Mouse (Mus musculus): ENCODE results near the gene Galc.

Galc gene

DNA sequence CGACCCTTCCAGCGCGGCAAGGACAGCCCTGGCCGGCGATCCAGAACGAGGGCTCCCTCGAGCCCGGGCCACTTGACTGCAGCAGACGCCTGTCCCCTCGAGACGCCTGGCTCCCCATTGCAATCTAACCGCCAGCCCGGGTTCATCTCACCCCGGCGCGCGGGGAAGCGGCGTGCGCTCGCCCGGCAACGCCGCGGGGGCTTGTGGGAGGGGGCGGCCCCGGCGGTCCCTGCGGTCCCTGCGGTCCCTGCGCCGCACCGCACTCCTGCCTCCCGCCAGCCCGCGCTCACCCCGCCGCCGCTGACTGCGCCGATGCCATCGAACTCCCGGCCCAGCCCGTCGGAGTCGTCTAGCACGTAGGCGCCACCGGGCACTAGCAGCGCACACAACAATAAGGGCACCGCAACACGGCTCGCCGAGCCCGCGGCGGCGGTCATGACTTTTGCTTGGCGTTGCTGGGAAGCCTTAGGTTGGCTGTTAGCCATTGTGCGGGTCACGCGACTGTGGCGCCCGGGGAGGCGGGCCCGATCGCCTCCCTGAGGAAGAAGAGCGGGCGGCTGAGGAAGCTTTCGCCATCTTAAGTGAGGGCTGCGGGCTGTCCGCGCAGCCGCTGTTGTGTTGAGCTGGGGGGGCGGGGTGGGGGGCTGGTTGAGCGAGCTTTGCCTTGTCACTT lies at the start of gene Galc:
Galc (minus strand) TSS at position 615 of the 673 bp plus-strand sequence.
- no peak for DNase-seq (ENCODE audit: extremely low read depth, low read depth, low spot score)

DNA sequence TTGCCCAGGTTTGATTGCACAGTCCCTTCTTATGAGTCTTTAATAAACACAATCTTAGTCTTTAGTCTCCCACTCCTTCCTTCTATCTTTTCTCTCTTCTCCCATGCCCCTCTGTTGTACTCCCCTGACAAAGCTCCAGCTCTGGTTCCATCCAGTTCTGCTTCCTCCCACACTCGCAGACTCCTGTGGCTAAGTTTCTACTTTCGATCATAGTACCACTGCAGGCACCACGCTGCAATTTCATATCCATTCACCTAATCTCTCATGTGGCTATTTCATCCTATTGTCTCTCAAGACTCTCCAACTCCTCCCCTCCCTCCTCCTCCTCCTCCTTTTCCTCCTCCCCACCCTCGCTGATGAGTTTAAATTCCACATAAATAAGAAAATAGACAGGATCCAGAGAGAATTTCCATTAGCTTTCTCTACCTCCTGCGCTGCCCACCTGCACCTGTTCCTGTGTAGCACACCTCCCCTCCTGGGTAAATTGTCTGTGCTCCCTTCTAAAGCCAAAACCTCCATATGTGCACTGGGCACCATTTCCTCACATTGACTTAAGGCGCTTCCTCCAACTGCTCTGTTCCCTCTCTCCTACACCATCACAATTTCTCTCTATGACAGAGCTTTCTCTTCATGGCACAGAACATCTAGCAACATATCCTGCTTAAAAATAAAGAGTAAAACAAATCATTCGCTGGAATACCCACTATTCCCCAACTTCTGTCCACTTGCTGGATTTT lies 48.1 kb upstream of the Galc start:
- DNase-seq (ENCODE audit: extremely low read depth, low read depth, low spot score): no peak

DNA sequence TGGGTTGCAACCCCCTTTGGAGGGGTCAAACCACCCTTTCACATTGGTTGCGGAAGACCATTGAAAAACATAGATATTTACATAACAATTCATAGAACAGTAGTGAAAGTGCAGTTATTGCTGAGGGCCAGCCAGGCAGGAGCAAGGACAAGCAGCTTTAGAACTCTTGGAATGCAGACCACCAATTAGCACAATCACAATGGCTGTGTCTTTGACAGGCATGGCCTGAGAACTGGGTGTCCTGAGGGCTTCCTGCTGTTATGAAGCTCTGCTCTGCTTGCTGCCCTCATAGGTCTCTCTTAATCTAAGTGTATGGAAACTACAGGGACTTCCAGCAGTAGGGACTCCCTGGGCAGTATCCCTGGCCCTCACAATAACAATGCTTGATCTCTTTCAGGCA lies 43.8 kb upstream of the Galc start:
- DNase-seq (ENCODE audit: extremely low read depth, low read depth, low spot score): no peak

DNA sequence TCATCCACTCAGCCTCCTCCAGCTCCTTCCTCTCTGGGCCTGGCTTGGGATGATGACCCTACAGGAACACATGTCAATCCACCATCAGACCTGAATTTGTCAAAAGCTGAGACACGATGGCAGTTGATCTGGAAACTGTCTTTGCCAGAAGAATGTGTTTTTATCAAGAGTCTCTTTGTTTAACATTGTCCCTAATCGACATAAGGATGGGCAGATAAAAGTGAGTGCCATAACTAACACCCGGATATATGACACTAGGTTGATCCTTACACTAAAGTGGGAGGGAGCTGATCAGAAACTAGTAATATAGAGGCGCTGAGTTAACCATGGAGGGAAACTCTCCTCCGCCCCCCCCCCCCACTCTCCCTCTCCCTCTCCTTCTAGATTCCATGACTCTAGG lies 42.7 kb upstream of the Galc start:
- DNase-seq (ENCODE audit: extremely low read depth, low read depth, low spot score): no peak

DNA sequence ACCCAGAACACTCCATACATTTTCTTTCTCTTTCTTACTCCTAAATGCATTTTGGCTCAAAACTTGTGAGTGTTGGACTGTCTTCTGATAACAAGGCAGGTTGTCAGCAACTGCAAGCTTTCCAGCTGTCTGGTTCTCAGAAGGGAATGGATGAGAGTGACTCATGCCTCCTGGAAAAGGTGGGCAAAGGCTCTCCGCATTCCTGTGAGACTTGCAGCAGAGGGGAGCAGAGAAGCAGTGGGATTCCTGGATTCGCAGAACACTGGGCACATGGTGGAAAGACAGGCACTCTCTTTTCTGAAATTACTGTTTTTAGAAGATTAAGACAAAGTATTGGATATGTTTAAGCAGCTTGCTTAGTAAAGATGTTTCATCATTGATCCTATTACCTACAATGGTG lies 35.0 kb upstream of the Galc start:
- DNase-seq (ENCODE audit: extremely low read depth, low read depth, low spot score): no peak

DNA sequence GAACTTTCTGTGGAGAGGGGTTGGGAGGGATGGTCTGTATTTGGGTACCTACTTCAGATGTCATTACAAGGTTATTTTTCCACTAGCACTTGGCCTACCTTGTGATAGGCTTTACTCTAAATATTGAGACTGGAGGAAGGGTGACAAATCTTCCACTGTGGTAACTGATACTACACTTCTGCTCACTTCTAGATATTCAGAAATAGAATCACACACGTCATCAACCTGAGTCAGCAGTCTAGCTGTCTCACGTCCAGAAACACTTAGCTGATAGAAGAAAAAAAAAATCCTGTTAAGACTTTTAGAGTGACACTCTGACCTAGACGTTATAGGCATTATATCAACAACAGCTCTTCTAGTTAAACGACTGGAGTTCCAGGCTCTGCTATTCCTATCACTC lies 33.0 kb upstream of the Galc start:
- no peak for DNase-seq (ENCODE audit: extremely low read depth, low read depth, low spot score)

DNA sequence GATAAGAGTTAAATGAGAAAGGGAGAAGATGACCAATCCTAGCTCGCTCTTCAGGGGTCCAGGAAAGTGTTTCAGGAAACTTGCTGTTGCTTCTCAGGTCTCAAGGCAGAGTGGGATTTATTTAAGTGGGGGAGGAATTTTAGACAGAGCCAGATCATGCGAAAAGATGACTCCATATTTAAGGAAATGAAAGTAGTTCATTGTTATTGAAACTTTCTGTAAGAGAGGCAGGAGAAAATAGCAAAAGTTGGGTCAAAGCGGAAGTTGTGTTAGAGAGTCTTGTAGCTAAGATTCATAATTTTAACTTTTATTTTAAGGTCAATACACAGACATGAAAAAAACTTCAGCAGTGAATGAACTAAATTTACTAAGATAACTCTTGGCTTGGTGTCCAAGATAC lies 31.2 kb upstream of the Galc start:
- DNase-seq (ENCODE audit: extremely low read depth, low read depth, low spot score): no peak

DNA sequence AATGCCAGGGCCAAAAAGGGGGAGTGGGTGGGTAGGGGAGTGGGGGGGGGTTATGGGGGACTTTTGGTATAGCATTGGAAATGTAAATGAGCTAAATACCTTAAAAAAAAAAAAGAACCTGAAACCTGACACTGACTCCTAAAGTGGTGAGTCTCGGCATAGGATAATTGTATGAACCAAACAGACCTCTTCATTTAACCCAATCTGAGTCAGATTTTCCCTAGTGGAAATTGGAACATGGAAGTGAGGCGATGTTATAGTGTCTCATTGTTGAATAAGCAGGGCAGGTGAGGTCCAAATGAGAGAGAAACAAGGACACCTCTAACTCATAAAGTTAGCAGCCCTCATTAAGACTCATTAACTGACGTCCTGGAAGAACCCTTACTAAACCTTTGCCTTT lies 25.2 kb upstream of the Galc start:
- DNase-seq (ENCODE audit: extremely low read depth, low read depth, low spot score): no peak

DNA sequence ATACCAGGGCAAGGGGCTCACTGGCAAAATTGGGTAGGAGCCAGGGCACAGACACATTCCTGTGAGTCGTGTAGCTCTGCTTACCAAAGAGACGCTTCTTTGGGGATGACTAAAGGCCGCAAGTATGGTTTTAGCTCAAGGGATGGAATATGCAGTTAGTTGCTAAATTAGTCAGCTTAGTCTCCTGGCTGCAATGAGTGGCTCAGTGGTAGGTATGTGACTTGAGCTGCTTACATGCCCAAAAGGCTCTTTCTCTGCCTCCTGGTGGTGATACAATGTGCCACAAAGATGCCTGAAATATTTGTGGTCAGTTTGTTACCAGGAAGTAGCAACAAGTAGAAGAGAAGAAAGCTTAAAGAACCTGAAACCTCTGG lies 24.2 kb upstream of the Galc start:
- DNase-seq (ENCODE audit: extremely low read depth, low read depth, low spot score): no peak

DNA sequence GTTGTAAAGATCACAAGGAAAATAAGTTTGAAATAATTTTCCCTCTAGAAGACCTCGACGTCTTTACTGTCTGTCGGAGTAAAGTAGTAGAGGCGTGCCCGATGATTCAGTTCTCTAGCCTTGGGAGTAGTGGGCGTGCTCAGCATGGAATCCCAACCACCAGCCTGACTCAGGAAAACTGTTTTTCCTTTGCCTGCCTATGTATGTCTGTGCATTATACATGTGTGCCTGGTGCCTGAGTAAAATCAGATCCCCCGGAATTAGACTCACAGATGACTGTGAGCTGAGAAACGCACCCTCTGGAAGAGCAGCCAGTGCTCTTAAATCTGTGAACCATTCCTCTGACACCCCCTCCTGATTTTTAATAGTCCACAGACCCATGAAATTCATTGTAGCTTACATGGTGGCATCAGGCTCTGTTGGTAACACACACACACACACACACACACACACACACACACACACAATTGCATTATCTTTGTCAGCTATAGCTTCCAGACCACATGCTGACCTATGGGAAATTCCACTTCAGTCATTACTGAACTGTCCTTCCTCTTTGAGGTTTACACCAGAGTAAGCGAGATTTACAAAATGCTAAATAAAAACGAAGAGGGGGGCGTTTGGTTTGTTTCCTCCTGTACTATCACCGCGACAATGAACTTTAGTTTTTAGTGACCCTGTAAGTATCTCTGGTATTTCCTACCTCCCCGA lies 23.7 kb upstream of the Galc start:
- DNase-seq (ENCODE audit: extremely low read depth, low read depth, low spot score): no peak

DNA sequence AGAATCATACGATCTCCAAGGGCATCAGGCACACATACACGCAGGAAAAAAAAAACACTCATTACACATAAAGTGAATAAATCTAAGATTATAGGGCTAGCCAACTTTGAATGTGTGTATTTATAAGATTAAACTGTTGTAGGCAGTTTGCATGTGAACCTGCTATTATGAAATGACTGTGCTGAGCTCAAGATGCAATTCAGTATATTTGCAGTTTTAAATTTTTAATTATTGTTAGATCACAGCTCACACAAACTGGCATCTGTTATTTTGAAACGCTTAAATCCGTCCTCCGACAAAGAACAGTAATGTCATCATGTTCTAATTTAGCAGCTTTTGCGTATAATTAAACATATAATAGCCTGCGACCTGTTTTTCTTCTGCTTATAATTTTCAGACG lies 21.7 kb upstream of the Galc start:
- no peak for DNase-seq (ENCODE audit: extremely low read depth, low read depth, low spot score)

DNA sequence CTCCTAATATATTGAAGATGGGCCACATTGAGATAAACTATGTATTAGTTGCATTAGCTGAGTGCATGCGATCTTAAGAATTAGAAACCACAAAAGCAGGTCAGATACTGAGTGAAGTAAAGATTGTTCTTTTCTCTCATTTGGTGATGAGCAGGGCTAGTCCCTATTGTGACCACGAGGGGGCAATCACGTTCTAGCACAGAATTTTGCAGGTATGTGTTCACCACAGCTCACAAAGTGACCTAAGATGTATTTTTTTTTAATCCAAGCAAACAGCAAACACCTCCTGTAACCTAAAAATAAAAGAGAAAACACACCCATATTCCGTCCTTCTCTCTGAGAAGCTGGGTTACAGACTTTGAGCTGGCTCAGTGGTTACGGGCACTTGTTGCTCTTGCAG lies 21.3 kb upstream of the Galc start:
- DNase-seq (ENCODE audit: extremely low read depth, low read depth, low spot score): no peak

DNA sequence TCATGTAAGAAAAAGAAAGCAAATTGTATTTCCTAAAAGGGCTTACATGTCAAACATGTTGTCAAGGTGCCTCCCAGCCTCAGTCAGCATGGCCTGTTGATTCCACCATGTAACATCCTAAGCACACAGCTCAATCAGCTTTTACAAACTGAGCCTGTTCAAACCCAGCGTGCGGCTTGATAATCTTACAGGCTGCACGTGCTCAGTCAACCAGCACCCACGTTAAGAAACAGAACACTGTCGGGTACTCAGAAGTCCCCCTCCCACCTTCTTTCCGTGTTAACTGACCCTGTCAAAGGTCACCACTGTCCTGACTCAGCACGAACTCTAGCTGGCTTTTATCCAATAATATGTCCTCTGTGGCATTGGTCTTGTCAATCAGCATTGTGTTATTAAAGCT lies 13.2 kb upstream of the Galc start:
- no peak for DNase-seq (ENCODE audit: extremely low read depth, low read depth, low spot score)

DNA sequence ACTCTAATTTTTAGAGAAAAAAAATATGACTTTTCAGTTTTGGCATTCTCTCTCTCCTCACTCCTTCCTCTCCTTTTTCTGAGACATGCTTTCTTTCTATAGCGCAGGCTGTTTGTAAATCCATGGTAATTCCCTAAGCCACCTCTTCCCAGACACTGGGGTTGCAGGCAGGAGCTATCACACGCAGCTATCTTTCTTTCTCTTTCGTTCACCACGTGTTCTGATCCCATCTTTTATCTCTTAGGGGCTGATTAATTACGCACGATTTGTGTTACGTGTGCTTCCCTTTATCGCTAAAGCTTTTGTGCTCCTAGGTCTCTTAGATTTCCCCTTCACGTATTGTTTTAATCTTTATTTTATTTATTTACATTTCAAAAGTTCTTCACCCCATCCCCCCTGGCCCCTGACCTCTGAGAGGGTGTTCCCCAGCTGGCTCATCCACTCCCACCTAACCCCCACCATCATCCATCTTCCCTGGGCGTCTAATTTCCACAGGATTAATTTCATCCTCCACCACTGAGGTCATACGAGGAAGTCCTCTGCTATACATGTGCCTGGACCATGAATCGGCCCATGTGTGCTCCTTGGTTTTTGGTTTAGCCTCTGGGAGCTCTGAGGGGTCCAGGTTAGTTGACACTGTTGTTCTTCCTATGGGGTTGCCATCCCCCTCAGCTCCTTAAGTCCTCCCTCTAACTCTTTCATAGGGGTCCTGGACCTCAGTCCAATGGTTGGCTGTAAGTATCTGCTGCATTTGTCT lies 11.7 kb upstream of the Galc start:
- no peak for DNase-seq (ENCODE audit: extremely low read depth, low read depth, low spot score)

DNA sequence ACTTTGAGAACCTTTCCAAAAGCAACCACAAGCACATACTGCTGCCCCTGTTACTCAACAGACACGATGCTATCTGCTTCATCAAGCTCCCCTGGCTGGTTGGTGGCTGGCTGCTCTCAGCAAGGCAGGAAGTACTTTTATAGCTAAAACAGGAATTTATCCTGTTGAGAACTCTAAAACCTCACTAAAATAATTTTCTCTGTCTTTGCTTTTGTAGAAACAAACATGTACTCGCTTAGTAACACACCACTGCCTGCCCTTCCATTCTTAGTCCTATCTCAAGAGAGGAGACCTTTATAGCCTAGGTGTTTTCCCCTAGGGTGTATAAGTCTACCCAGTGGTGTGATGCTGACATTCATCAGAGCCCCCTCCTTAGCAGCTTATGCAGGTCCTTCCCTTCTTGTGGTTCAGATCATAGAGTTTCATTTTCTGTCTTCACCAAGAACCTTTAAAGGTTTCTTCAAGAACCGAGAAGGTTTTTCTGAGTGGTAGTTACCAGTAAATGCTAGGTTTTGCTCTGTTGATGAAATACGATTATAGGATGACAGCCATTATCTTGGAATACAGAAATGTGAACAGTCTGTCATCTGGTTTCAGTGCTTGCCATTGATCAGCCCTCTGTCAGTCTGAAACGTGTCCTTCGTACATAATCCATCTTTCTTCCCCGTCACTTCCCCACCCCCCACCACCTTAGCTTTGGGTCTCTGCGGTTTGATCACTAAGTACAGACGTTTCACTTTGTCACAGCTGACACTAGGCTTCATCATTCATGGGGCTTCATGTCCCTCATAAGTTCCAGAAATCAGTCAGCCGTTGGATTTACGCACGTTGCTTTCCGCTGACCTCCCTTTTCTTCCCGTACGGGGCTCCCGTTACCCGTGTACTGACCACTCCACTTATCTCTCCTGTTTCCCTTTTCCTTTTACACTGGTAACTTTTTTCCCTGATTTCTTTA lies 10.8 kb upstream of the Galc start:
- no peak for DNase-seq (ENCODE audit: extremely low read depth, low read depth, low spot score)

DNA sequence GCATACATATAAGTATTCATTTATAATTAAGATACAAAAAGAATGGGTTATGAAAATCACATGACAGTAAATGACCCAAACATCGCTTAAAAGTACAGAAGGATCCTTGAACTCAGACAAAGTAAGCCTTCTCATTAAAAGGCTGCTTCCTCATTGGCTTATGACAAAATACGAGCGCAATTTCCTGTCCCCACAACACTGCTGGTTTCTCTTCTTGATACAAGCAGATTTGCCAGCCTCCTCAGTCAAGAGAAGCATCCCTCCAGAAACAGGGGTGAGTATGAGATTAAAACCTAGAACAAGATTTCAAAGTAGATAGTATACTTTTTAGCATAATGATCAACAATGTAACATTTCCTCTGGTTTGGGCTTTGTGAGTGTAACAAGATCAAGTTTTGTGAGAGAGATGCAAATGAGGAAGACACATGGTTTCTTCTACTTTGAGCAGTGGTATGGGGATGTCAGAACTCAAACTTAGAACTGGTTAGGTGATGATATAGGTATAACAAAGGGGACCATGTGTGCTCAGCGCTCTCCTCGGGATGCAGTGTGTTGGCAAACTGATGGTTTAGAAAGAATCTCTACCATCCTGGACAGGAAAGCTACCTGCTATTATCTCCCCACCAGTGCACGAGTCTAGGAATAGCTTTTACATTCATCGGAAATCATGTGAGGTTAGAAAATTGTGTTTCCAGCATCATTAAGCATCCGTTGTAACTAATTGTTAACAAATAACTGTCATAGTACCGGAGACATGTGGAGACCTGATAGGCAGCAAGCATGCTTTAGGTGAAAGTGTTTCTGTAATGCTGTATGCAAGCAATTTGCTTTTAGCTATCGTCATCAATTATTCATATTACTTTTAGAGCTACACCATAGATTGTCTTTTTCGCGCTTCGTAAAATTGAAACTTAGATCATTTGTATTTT lies 9.4 kb upstream of the Galc start, which contains the start of gene Gpr65:
Gpr65 (plus strand) TSS at position 195 of the 929 bp plus-strand sequence.
- no peak for DNase-seq (ENCODE audit: extremely low read depth, low read depth, low spot score)

DNA sequence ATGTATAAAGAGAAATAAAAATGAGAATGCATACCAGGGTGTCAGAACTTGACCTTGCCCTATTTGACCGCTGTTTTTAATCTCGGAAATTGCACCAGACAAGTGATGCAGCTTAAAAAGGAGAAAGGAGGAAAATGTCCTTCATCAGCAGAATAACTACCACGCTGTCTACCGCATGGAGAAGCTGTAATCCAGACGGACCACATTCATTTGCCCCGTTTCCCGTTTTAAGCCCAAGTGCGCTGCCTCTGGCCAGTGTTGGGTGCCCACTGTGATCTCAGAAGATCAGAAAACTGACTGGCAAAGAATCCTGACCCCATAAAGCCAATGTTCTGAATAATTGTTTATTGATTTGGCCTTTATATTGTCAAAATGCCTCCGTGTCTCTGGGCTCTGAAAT lies 6.4 kb upstream of the Galc start:
- DNase-seq (ENCODE audit: extremely low read depth, low read depth, low spot score): no peak

DNA sequence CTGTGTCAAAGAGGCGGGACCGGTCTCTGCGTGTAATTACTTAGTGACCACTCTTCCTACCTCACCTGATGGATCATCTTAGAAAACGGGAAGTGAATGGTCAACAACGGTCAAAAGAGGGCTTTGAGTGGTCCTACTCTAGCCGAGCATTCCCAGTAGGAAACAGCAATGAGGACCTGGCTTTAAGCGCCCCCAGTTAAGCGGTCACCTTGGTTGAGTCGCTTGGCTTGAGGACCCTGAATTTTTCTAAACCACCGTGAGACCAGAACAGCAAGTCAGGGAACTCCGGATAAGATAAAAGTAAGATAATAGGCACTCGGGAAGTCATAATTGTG lies 226 bp upstream of the Galc start:
- no peak for DNase-seq (ENCODE audit: extremely low read depth, low read depth, low spot score)

DNA sequence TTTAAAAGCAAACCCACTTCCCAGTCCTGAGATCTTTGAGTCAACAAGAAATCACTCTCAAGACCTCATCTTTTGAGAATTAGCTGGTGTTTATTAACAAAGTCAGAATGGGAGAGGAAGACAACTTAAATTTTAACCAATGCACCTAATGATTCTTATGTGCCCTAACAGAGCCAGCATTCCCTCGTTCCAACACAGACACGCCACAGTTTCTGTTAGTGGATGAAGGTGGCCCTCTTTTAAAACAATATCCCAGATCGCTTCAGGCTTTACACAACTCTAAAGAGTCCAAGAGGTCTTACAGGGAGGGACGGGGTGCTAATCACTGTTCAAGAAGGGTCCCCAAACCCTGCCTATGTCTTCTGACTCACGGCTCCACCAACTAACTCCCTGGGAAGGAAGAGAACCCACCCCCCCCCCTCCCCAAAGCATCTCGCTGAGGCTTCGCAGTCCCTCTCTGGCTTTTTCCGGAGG lies 851 bp downstream of the Galc start:
- no peak for DNase-seq (ENCODE audit: extremely low read depth, low read depth, low spot score)

Measured in fat pad, adult 2 months (tissue).